Comparison of ENCODE assay signal across 11 mouse cellular contexts in the genomic region with DNA sequence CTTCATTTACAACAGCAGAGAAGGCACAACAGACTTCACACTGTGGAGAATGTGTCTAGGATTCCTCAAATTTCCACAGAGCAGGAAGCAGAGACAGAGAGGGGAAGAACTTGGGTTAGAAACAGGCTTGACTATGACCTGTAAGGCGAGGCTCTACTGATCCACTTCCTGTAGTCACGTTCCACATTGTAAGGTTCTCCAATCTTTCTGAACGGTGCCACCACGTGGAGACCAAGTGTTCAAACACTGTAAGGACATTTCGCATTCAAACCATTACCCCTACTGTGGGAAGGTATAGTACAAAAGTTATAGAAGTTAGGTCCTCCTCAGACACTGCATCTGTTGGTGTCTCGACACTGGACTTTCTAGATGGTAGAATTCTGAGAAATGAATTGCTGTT. TPM values are rescaled to one million over a fixed set of nuclear protein-coding genes. Genes with fewer than 3 reads are reported as not detected.
DNase-seq lines count a peak whose midpoint lies in the region; ATAC-seq and TF ChIP-seq lines count a peak whose summit lies in the region.
"Had no signal": no experiment of that assay in that cellular context is flagged by ENCODE, and none has a peak within 500 bp of the region (broad histone marks: within the 10 kb centered on the region; RNA-seq: fewer than 3 reads in every experiment).

No protein-coding gene starts in this region.

- no peaks in the 10 kb centered on the region for H3K27me3 ChIP-seq in kidney, adult 2 months (replicated peaks; ENCODE audit: control insufficient read depth, insufficient read depth, low read length)
- H3K27me3 ChIP-seq in liver, postnatal 0 days (ENCODE audit: insufficient read depth, low read length): no peaks in the 10 kb centered on the region
- H3K27me3 ChIP-seq: limb, embryonic 12.5 days; megakaryocyte, embryonic 14.5 days; stomach, embryonic 15.5 days had no signal

- peak; percentile 16; the same call in 1 of the 2 replicates for TF ChIP-seq CTCF in kidney, adult 2 months (conservative IDR thresholded peaks at IDR 0.05; ENCODE audit: insufficient read depth, insufficient read length, low read depth, low read length)
- TF ChIP-seq CTCF in liver, postnatal 0 days (IDR thresholded peaks at IDR 0.05; ENCODE audit: low read depth): peak; percentile 37; the same call in 1 of the 2 replicates

- H3K36me3 ChIP-seq in kidney, adult 2 months (ENCODE audit: control insufficient read depth, insufficient read depth, low read length): no peaks in the 10 kb centered on the region
- no peaks in the 10 kb centered on the region for H3K36me3 ChIP-seq in liver, postnatal 0 days (replicated peaks; ENCODE audit: insufficient read depth, low read length)
- H3K36me3 ChIP-seq: limb, embryonic 12.5 days; stomach, embryonic 15.5 days had no signal

- 74% methylated on average over 6 of the region's 6 CpGs for WGBS in kidney, adult 2 months
- 48% methylated on average over 6 of the region's 6 CpGs for WGBS in liver, postnatal 0 days (ENCODE audit: insufficient replicate concordance)

- peak; percentile 53 for ATAC-seq in liver, postnatal 0 days

- H3K27ac ChIP-seq in kidney, adult 2 months (ENCODE audit: insufficient read depth, low read depth, low read length): no peak overlapping the region
- H3K27ac ChIP-seq in liver, postnatal 0 days (ENCODE audit: low read depth): no peak overlapping the region
- H3K27ac ChIP-seq: limb, embryonic 12.5 days; stomach, embryonic 15.5 days had no signal

- no peak overlapping the region; the same call in 1 of the 2 replicates for H3K9ac ChIP-seq in liver, postnatal 0 days (replicated peaks)
- H3K9ac ChIP-seq: limb, embryonic 12.5 days; stomach, embryonic 15.5 days had no signal

- H3K4me3 ChIP-seq in kidney, adult 2 months (ENCODE audit: insufficient read depth, low read depth, low read length): no peak overlapping the region
- no peak overlapping the region for H3K4me3 ChIP-seq in liver, postnatal 0 days (ENCODE audit: low read depth, low read length)
- H3K4me3 ChIP-seq: limb, embryonic 12.5 days; megakaryocyte, embryonic 14.5 days; stomach, embryonic 15.5 days had no signal

- no peak for DNase-seq in kidney, adult 2 months
- no peak for DNase-seq in kidney, postnatal 10 days
- DNase-seq in MEL-GATA-1-ER (ENCODE audit: extremely low read depth, low read depth): peak; percentile 39
- DNase-seq in liver, postnatal 0 days: no peak
- DNase-seq in thymus, postnatal 10 days (ENCODE audit: low spot score in 2 of 2): peak; percentile 56 to 64
- DNase-seq in right cerebral cortex, postnatal 14 days: no peak
- DNase-seq in frontal cortex, postnatal 14 days (ENCODE audit: low spot score in 2 of 2): no peak
- no peak for DNase-seq in urinary bladder, postnatal 10 days (ENCODE audit: low spot score)

- no peak for TF ChIP-seq POLR2A in kidney, adult 2 months (IDR thresholded peaks at IDR 0.05; ENCODE audit: low read depth, low read length)

- no peak overlapping the region for H3K4me2 ChIP-seq in liver, postnatal 0 days (ENCODE audit: low read depth, low read length)
- H3K4me2 ChIP-seq: limb, embryonic 12.5 days; stomach, embryonic 15.5 days had no signal

- H3K9me3 ChIP-seq in liver, postnatal 0 days (ENCODE audit: low read length): no peaks in the 10 kb centered on the region
- H3K9me3 ChIP-seq: limb, embryonic 12.5 days; megakaryocyte, embryonic 14.5 days; stomach, embryonic 15.5 days had no signal

- H3K4me1 ChIP-seq in kidney, adult 2 months (ENCODE audit: control insufficient read depth, insufficient read depth, low read length): peaks cover 4% of the 10 kb centered on the region
- H3K4me1 ChIP-seq in liver, postnatal 0 days (ENCODE audit: insufficient read depth): peaks cover 26% of the 10 kb centered on the region
- H3K4me1 ChIP-seq: stomach, embryonic 15.5 days had no signal

- no peak for TF ChIP-seq EP300 in liver, postnatal 0 days (IDR thresholded peaks at IDR 0.05; ENCODE audit: low read depth)

RNA-seq across cellular contexts. Expression of a gene that starts 31.8 kb away (rescaled TPM):
- polyA plus RNA-seq in kidney, adult 2 months (2012; rRNA removed): 15.5 and 17.8 TPM in 2 replicates
- 3.5 and 4.0 TPM in 2 replicates for polyA plus RNA-seq in liver, postnatal 0 days (2015; fragmentation: Nextera tagmentation; extraction: Ambion mirVana)

Comparison
In these comparisons a context has a peak if more than half of its experiments do, and no peak if none do; other contexts are left out.
1. DNase-seq: peak in MEL-GATA-1-ER (single experiment) and thymus, postnatal 10 days (2 of 2); none in kidney, adult 2 months (single experiment), kidney, postnatal 10 days (single experiment), liver, postnatal 0 days (single experiment), right cerebral cortex, postnatal 14 days (single experiment), frontal cortex, postnatal 14 days (0 of 2) and urinary bladder, postnatal 10 days (single experiment).